Mouse (Mus musculus) stomach, embryonic 14.5 days (tissue): Measurements from ENCODE around the gene Rnd2. TPM values are rescaled to one million over a fixed set of nuclear protein-coding genes. Genes with fewer than 3 reads are reported as not detected.
"Not testable (repeated sequence)": the region's sequence is repeated elsewhere in the genome, so short reads cannot be mapped to it uniquely, and the experiment has no call there.

Experiments used
- ATAC-seq: fragments of 200-750 bp; cut with Nextera tagmentation; 2 replicates; pipeline ENCODE4 v1.8.0; 2017; ENCODE audit warnings: low read depth, moderate TSS enrichment; ENCODE audit not compliant: insufficient number of reproducible peaks, insufficient read depth, low FRiP score
- H3K27ac ChIP-seq: fragments of 300-500 bp; sonication (generic); 2 replicates; pipeline ENCODE4 v1.5.1; 2014; ENCODE audit warnings: mild to moderate bottlenecking, low read length, moderate library complexity, mixed read lengths
- H3K27me3 ChIP-seq: fragments of 300-500 bp; sonication (generic); 2 replicates; pipeline ENCODE4 v1.6.1; 2014; ENCODE audit warnings: low read length, control low read depth, mixed read lengths; ENCODE audit not compliant: control insufficient read depth, insufficient read depth
- H3K36me3 ChIP-seq: fragments of 300-500 bp; sonication (generic); 2 replicates; pipeline ENCODE4 v1.6.1; 2014; ENCODE audit warnings: mild to moderate bottlenecking, control low read depth, low read length, moderate library complexity, mixed read lengths; ENCODE audit not compliant: control insufficient read depth, insufficient read depth
- H3K4me1 ChIP-seq: fragments of 300-500 bp; sonication (generic); 2 replicates; pipeline ENCODE4 v1.6.1; 2014; ENCODE audit warnings: low read length, control low read depth, mixed read lengths; ENCODE audit not compliant: control insufficient read depth, insufficient read depth
- H3K4me2 ChIP-seq: fragments of 300-500 bp; sonication (generic); replicated peaks from 2 replicates; pipeline ENCODE4 v1.6.1; 2014; ENCODE audit warnings: low read depth, low read length, control low read depth
- H3K4me3 ChIP-seq: fragments of 300-500 bp; sonication (generic); 2 replicates; pipeline ENCODE4 v1.5.1; 2014; ENCODE audit warnings: low read depth, low read length, control low read depth
- H3K9ac ChIP-seq: fragments of 300-500 bp; sonication (generic); replicated peaks from 2 replicates; pipeline ENCODE4 v1.6.1; 2014; ENCODE audit warnings: low read depth, mild to moderate bottlenecking, control low read depth, low read length, moderate library complexity, mixed read lengths
- H3K9me3 ChIP-seq: fragments of 300-500 bp; sonication (generic); 2 replicates; pipeline ENCODE4 v1.6.1; 2016; ENCODE audit warnings: low read depth, low read length, control low read depth; ENCODE audit not compliant: control insufficient read depth
- WGBS: fragments of 180-500 bp; shearing (Covaris S2); extraction: QIAGEN DNeasy Blood & Tissue Kit; methylation state at CpG from one replicate; pipeline ENCODE4 v1.1.7; 2014; 5-methylcytosine and 5-hydroxymethylcytosine counted together
- polyA plus RNA-seq: library from polyadenylated mRNA; unstranded; fragments of >200 nt; fragmentation: Nextera tagmentation; extraction: Ambion mirVana; gene quantifications from 2 replicates; pipeline ENCODE4 v1.2.1, GENCODE M21; 2014

Rnd2 gene
- polyA plus RNA-seq, 1 experiment from 2014 or later, result 11.6 TPM

DNA sequence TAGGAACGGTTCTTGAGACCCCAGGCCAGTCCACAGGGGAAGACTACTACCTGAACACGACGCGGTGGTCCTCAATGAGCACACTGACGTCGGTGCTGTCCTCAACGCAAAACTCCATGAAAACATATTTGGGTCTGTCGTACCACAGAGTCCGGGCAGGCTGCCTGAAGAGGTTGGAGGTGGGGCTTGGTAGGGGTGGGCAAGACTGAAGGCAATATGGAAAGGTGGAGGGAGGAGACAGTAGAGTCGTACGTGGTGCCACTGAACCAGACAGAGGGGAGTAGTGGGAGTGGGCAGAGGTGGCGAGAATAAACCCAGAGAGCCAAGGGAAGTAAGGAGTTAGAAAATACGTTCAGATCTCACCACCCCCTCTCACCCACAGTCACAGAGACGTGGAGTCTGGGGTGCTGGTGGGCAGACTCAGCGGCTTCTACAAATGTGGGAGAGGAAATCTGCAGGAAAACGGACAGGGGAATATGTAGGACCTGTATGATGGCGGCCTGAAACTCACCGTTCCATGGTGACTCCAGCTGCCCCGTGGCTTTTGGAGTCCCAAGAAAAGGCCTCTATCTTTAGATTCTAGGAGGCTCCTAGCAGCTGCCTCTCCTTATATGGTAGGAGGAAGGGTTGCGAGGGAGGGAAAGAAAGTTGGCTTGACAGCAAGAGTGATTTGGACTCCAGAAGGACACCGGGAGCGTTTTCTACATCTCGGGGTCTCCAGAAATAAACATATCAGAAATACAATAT lies 40.5 kb upstream of the Rnd2 start, which contains the start of gene Gm27029:
Gene Gm27029, minus strand, starts transcription at position 692 of the 747 bp plus-strand sequence.
- H3K9me3 ChIP-seq, result no peaks in the 10 kb centered on the region
- ATAC-seq, result peak; percentile 63
- no peaks in the 10 kb centered on the region; the same call in 1 of the 2 replicates for H3K36me3 ChIP-seq
- H3K4me2 ChIP-seq, result peak within 1 kb of the TSS; percentile 88
- H3K9ac ChIP-seq, result peak within 1 kb of the TSS; percentile 60
- peak within 1 kb of the TSS; percentile 86 for H3K27ac ChIP-seq
- H3K4me3 ChIP-seq, result peak within 1 kb of the TSS; percentile 97
- H3K27me3 ChIP-seq, result no peaks in the 10 kb centered on the region
- 3% methylated on average over 23 of the region's 23 CpGs for WGBS
- H3K4me1 ChIP-seq, result peaks cover 19% of the 10 kb centered on the region; the same call in 1 of the 2 replicates

GRCm38 (mm10) chr11:101424925-101425813 lies 39.6 kb upstream of the Rnd2 start, which contains the start of the genes Rundc1 and Ptges3l:
Gene Rundc1, plus strand, starts transcription at chr11:101425085.
Gene Ptges3l, minus strand, starts transcription at chr11:101425333.
- Histone ChIP-seq H3K36me3 (peaks cover under 1% of the 10 kb centered on the region), H3K9ac (peak within 1 kb of the TSS; percentile 60), H3K4me3 (peak within 1 kb of the TSS; percentile 97), H3K27me3 (no peaks in the 10 kb centered on the region), H3K27ac (peak within 1 kb of the TSS; percentile 86), H3K4me2 (peak within 1 kb of the TSS; percentile 88), H3K4me1 (peaks cover 19% of the 10 kb centered on the region; the same call in 1 of the 2 replicates), H3K9me3 (no peaks in the 10 kb centered on the region)
- ATAC-seq, result peak; percentile 90
- under 1% methylated on average over 79 of the region's 81 CpGs for WGBS

DNA sequence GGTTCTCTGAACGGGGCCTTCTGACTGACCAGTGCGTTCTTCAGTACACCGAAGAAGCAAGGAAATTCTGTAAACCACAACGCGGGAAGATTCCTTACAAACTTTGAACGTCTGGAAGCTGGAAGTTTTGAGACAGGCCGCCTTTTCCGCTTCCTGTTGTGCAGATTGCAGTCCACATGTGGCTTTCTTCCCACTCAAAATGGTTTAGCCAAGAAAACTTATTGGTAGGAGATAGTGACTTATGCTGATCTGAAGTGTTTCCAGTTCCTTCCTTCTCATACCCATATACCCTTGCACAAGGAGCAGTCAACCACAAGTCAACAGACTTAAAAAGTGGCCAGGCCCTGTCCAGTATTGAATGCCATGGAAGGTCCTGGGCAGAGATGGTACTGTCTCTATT lies 38.6 kb upstream of the Rnd2 start:
- H3K9me3 ChIP-seq, result no peaks in the 10 kb centered on the region
- H3K36me3 ChIP-seq, result peaks cover 9% of the 10 kb centered on the region
- no peak overlapping the region for H3K27ac ChIP-seq
- no peaks in the 10 kb centered on the region for H3K27me3 ChIP-seq
- WGBS, result 60% methylated on average over 8 of the region's 8 CpGs
- no peak for ATAC-seq
- no peak overlapping the region; the same call in 1 of the 2 replicates for H3K9ac ChIP-seq
- peak overlapping the region; percentile 97; the same call in 1 of the 2 replicates for H3K4me3 ChIP-seq
- peak overlapping the region; percentile 86 for H3K4me2 ChIP-seq
- peaks cover 19% of the 10 kb centered on the region; the same call in 1 of the 2 replicates for H3K4me1 ChIP-seq

- Histone ChIP-seq H3K27ac (no peak overlapping the region), H3K9ac (no peak overlapping the region), H3K36me3 (peaks cover 41% of the 10 kb centered on the region), H3K4me1 (peaks cover 8% of the 10 kb centered on the region; the same call in 1 of the 2 replicates), H3K9me3 (no peaks in the 10 kb centered on the region), H3K4me3 (no peak overlapping the region), H3K27me3 (no peaks in the 10 kb centered on the region), H3K4me2 (no peak overlapping the region)
- ATAC-seq, result no peak
- 90% methylated on average over 9 of the region's 9 CpGs for WGBS
Observed at GRCm38 (mm10) chr11:101431327-101431726, 33.5 kb upstream of the Rnd2 start.

DNA sequence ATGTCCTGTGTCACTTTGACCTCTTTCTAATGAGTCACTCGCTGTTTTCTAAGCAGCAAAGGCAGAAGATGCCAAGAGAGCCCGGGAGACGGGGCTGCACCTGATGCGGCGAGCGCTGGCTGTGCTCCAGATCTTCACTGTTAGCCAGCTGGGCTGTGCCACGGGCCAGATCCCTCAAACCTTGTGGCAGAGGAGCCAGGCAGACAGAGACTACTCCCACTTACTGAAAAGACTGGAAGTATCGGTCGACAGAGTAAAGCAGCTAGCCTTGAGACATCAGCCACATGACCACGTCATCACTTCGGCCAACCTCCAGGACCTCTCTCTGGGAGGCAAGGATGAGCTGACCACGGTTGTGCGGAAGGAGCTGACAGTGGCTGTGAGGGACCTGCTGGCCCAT lies 31.4 kb upstream of the Rnd2 start:
- Histone ChIP-seq H3K9ac (no peak overlapping the region), H3K36me3 (peaks cover 41% of the 10 kb centered on the region), H3K27ac (no peak overlapping the region), H3K4me3 (no peak overlapping the region), H3K27me3 (no peaks in the 10 kb centered on the region), H3K4me1 (no peaks in the 10 kb centered on the region), H3K4me2 (no peak overlapping the region), H3K9me3 (no peaks in the 10 kb centered on the region)
- 85% methylated on average over 13 of the region's 13 CpGs for WGBS
- ATAC-seq, result no peak

DNA sequence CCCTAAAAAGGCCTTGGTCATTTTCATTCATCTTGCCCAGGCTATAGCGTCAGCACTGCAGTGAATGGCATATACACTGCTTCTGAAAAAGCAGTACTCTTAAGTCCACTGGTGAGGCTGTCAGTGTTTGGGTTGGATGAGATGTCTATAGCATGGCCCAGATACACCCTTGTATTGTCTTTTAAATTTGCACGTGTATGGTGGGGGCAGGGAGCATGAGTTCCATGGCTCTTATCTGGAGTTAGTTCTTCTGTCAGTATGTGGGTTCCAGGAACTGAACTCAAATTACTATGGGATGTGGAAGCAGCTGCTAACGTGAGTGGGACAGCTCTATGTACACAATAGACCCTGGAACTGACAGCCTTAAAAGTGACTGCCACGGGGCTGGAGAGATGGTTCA lies 29.0 kb upstream of the Rnd2 start:
- no peak for ATAC-seq
- no peak overlapping the region for H3K4me2 ChIP-seq
- H3K9me3 ChIP-seq, result no peaks in the 10 kb centered on the region
- no peak overlapping the region for H3K9ac ChIP-seq
- H3K36me3 ChIP-seq, result peaks cover 35% of the 10 kb centered on the region
- no peaks in the 10 kb centered on the region for H3K4me1 ChIP-seq
- 82% methylated on average over 4 of the region's 4 CpGs for WGBS
- no peak overlapping the region for H3K4me3 ChIP-seq
- H3K27me3 ChIP-seq, result no peaks in the 10 kb centered on the region
- no peak overlapping the region for H3K27ac ChIP-seq

GRCm38 (mm10) chr11:101436916-101437315 lies 27.9 kb upstream of the Rnd2 start:
- H3K36me3 ChIP-seq, result peaks cover 25% of the 10 kb centered on the region
- H3K4me1 ChIP-seq, result no peaks in the 10 kb centered on the region
- no peak overlapping the region for H3K9ac ChIP-seq
- H3K4me2 ChIP-seq, result no peak overlapping the region
- WGBS, result 84% methylated on average over 4 of the region's 4 CpGs
- no peak for ATAC-seq
- no peak overlapping the region for H3K27ac ChIP-seq
- no peak overlapping the region for H3K4me3 ChIP-seq
- H3K27me3 ChIP-seq, result no peaks in the 10 kb centered on the region
- no peaks in the 10 kb centered on the region for H3K9me3 ChIP-seq

- H3K4me3 ChIP-seq, H3K27me3 ChIP-seq, H3K9me3 ChIP-seq, H3K27ac ChIP-seq, H3K9ac ChIP-seq, ATAC-seq, H3K4me1 ChIP-seq, H3K4me2 ChIP-seq: not testable (repeated sequence)
- 54% methylated on average over 3 of the region's 3 CpGs for WGBS
- H3K36me3 ChIP-seq, result peaks cover 18% of the 10 kb centered on the region
Observed at GRCm38 (mm10) chr11:101438006-101438405, 26.8 kb upstream of the Rnd2 start.
